Mouse (Mus musculus) forebrain, embryonic 11.5 days (tissue): Measurements from ENCODE around the gene Nr1h3. TPM values are rescaled to one million over a fixed set of nuclear protein-coding genes. Genes with fewer than 3 reads are reported as not detected.

Experiments used
- ATAC-seq: fragments of 200-750 bp; cut with Nextera tagmentation; replicated peaks from 2 replicates; pipeline ENCODE4 v1.8.0; 2017; ENCODE audit warnings: moderate TSS enrichment; ENCODE audit not compliant: low FRiP score
- DNase-seq: peaks from one replicate; pipeline ENCODE4 v3.0.0-alpha.2; 2017; ENCODE audit warnings: low spot score
- H3K27ac ChIP-seq: fragments of 300-500 bp; sonication (generic); 2 replicates; pipeline ENCODE4 v1.5.1; 2014; ENCODE audit warnings: low read depth, low read length
- H3K27me3 ChIP-seq: fragments of 300-500 bp; sonication (generic); 2 replicates; pipeline ENCODE4 v1.6.1; 2014; ENCODE audit warnings: mild to moderate bottlenecking, low read length, mixed read lengths; ENCODE audit not compliant: control insufficient read depth, insufficient read depth
- H3K36me3 ChIP-seq: fragments of 300-500 bp; sonication (generic); 2 replicates; pipeline ENCODE4 v1.6.1; 2014; ENCODE audit warnings: mild to moderate bottlenecking, low read length, moderate library complexity, mixed read lengths; ENCODE audit not compliant: control insufficient read depth, insufficient read depth
- H3K4me1 ChIP-seq: fragments of 300-500 bp; sonication (generic); replicated peaks from 2 replicates; pipeline ENCODE4 v1.6.1; 2014; ENCODE audit warnings: low read length, mixed read lengths; ENCODE audit not compliant: control insufficient read depth, insufficient read depth
- H3K4me2 ChIP-seq: fragments of 300-500 bp; sonication (generic); 2 replicates; pipeline ENCODE4 v1.6.1; 2014; ENCODE audit warnings: low read depth, mild to moderate bottlenecking, low read length, moderate library complexity, mixed read lengths; ENCODE audit not compliant: severe bottlenecking
- H3K4me3 ChIP-seq: fragments of 300-500 bp; sonication (generic); 2 replicates; pipeline ENCODE4 v1.5.1; 2014; ENCODE audit warnings: low read depth, low read length
- H3K9ac ChIP-seq: fragments of 300-500 bp; sonication (generic); 2 replicates; pipeline ENCODE4 v1.6.1; 2014; ENCODE audit warnings: low read length
- H3K9me3 ChIP-seq: fragments of 300-500 bp; sonication (generic); 2 replicates; pipeline ENCODE4 v1.6.1; 2016; ENCODE audit warnings: low read length, mixed read lengths; ENCODE audit not compliant: control insufficient read depth
- WGBS: fragments of 180-500 bp; shearing (Covaris S2); extraction: QIAGEN DNeasy Blood & Tissue Kit; methylation state at CpG from one replicate; pipeline ENCODE4 v1.1.7; 2014; 5-methylcytosine and 5-hydroxymethylcytosine counted together
- polyA plus RNA-seq: library from polyadenylated mRNA; unstranded; fragments of >200 nt; fragmentation: Nextera tagmentation; extraction: Ambion mirVana; gene quantifications from 2 replicates; pipeline ENCODE4 v1.2.1, GENCODE M21; 2014

Gene Nr1h3
- polyA plus RNA-seq, 1 experiment from 2014 or later, result 2.0 TPM

DNA sequence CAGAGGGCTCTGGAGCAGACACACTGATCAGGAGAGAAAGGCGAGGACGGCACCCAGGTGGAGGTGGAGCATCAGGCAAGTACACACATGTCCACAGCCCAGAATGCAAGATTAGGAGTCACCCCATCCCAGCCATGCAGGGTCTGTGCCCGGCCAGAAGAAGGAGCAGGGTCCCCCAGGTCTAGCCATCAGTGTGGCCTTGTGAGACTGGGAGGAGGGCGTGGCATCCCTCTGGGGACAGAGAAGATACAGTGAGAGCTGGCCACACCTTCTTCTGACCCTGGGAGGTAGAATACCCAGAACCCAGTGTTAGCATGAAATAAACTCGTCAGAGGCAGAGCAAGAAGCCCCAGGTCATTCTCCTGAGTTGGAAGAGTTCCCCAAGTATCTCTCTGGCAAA is 63.3 kb downstream of the Nr1h3 start:
- Histone ChIP-seq H3K27me3 (no peaks in the 10 kb centered on the region), H3K4me1 (no peaks in the 10 kb centered on the region), H3K4me3 (no peak overlapping the region), H3K9me3 (no peaks in the 10 kb centered on the region), H3K27ac (no peak overlapping the region), H3K9ac (no peak overlapping the region), H3K4me2 (no peak overlapping the region), H3K36me3 (no peaks in the 10 kb centered on the region)
- 81% methylated on average over 5 of the region's 5 CpGs for WGBS
- ATAC-seq (no peak), DNase-seq (no peak)

DNA sequence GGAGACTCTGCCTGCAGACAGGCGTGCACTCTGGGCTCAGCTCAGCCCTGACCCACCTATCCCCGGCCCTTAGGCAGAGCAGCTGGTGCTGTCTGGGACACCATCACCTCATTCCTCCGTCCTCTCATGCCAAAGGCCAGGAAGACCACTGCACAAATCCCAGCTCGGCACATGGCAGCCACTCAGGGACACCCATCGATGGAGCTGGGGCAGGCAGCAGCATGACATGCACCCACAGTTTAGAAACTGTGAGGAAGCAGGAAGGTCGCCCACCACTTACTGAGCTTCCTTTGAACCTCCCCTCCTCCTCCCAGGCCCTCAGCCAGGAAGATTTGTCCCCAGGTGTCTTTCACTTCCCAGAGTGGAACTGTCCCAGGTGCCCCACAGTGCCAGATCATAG is 65.2 kb downstream of the Nr1h3 start:
- no peaks in the 10 kb centered on the region for H3K36me3 ChIP-seq
- no peaks in the 10 kb centered on the region for H3K4me1 ChIP-seq
- H3K27me3 ChIP-seq, result no peaks in the 10 kb centered on the region
- H3K9ac ChIP-seq, result no peak overlapping the region
- H3K27ac ChIP-seq, result no peak overlapping the region
- DNase-seq (no peak), ATAC-seq (no peak)
- no peak overlapping the region for H3K4me2 ChIP-seq
- no peaks in the 10 kb centered on the region for H3K9me3 ChIP-seq
- 88% methylated on average over 6 of the region's 6 CpGs for WGBS
- no peak overlapping the region for H3K4me3 ChIP-seq

DNA sequence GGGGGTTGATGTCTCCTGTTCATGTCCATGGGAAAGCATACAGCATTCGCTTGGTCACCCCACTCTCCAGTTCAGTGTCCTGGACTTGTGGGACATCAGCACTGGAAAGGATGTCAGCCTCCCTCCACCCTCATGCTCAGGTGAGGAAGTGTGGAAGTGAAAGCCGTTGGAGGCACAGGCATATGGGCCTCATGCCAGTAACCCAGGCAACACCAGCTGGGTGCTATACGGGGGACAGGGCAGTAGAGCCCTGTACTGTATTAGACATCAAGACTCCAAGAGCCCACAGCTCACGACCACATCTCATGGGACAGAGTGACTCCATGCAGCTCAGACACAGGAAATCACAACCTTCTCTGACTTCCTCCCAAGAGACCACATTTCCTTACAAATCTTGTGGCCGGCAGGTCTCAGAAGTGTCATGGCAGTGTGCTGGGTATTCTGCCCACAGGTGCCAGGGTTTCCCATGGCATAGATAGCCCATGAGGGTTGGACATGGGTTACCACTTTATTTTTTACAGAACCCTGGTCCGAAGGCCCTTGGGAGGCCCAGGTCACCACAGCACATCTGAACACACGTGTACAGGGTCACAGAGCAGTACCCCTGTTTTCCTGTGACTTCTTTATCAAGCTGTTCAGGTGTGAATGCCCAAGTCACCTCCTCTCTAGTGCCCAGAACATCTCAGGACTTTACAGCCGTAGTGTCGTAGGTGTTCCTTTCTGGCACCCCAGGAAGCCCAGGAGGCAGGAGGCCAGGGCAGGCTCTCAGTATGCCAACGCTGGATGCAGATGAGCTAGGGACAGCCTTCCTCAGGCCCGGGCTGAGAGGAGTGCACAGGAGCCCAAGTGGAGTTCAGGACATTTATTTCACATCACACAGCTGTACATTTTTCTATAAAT is 65.9 kb downstream of the Nr1h3 start:
- H3K9me3 ChIP-seq, result no peaks in the 10 kb centered on the region
- H3K4me2 ChIP-seq, result no peak overlapping the region
- H3K4me1 ChIP-seq, result no peaks in the 10 kb centered on the region
- H3K36me3 ChIP-seq, result no peaks in the 10 kb centered on the region
- H3K27me3 ChIP-seq, result no peaks in the 10 kb centered on the region
- 84% methylated on average over 11 of the region's 11 CpGs for WGBS
- no peak overlapping the region for H3K9ac ChIP-seq
- no peak for ATAC-seq
- no peak for DNase-seq
- no peak overlapping the region for H3K4me3 ChIP-seq
- H3K27ac ChIP-seq, result no peak overlapping the region

Other genes with a start within 250 kb of the Nr1h3 start
- 3.1 and 5.0 TPM in 2 replicates for gene Rapsn, start 167.2 kb downstream of the Nr1h3 start, polyA plus RNA-seq
- gene Psmc3, start 148.8 kb downstream of the Nr1h3 start, polyA plus RNA-seq, result 354 and 371 TPM in 2 replicates
- 23.3 and 23.6 TPM in 2 replicates for gene Slc39a13, start 132.4 kb downstream of the Nr1h3 start, polyA plus RNA-seq
- gene Spi1, start 120.4 kb downstream of the Nr1h3 start, polyA plus RNA-seq, result 2.2 and 4.9 TPM in 2 replicates
- not detected in 2 replicates for gene Mybpc3, start 84.7 kb downstream of the Nr1h3 start, polyA plus RNA-seq
- 23.3 and 26.9 TPM in 2 replicates for gene Madd, start 19.0 kb downstream of the Nr1h3 start, polyA plus RNA-seq
- 28.7 and 36.7 TPM in 2 replicates for gene Acp2, start 51 bp upstream of the Nr1h3 start, polyA plus RNA-seq
- gene Ddb2, start 34.1 kb upstream of the Nr1h3 start, polyA plus RNA-seq, result 9.9 and 10.8 TPM in 2 replicates
- 28.9 and 34.8 TPM in 2 replicates for gene Pacsin3, start 53.1 kb upstream of the Nr1h3 start, polyA plus RNA-seq
- gene Arfgap2, start 62.1 kb upstream of the Nr1h3 start, polyA plus RNA-seq, result 84.0 and 89.1 TPM in 2 replicates
- gene 1110051M20Rik, start 241.9 kb upstream of the Nr1h3 start, polyA plus RNA-seq, result 102 and 114 TPM in 2 replicates